ENCODE assay signal across 8 mouse cellular contexts in genomic region chr19:46961652-46962051, GRCm38 (mm10). TPM values are rescaled to one million over a fixed set of nuclear protein-coding genes. Genes with fewer than 3 reads are reported as not detected.
DNase-seq lines count a peak whose midpoint lies in the region; ATAC-seq and TF ChIP-seq lines count a peak whose summit lies in the region.

No protein-coding gene starts in this region.

- WGBS in hindbrain, embryonic 11.5 days: under 1% methylated on average over 26 of the region's 36 CpGs

- TF ChIP-seq EP300 in MEL (IDR thresholded peaks at IDR 0.05; ENCODE audit: low read depth in 1 of 2, low read length in 2 of 2): 0 out of 4 replicates have a peak, but pooled peaks of 1 of the 2 experiments have one; percentile 27

- peak overlapping the region; percentile 95 for H3K27ac ChIP-seq in MEL (ENCODE audit: control insufficient read depth, low read depth, low read length)
- peak overlapping the region; percentile 96 for H3K27ac ChIP-seq in hindbrain, embryonic 11.5 days (ENCODE audit: low read depth, low read length)

- TF ChIP-seq POLR2A in MEL (IDR thresholded peaks at IDR 0.05; ENCODE audit: control insufficient read depth in 1 of 2, insufficient read depth in 1 of 2, low read depth in 1 of 2, low read length in 2 of 2, poor library complexity in 1 of 2): peak; percentile 68 to 87; a peak in 3 of 4 replicates

- peaks cover 34 to 45% of the 10 kb centered on the region in 2 experiments for H3K4me1 ChIP-seq in MEL (ENCODE audit: control insufficient read depth in 1 of 2, insufficient read depth in 2 of 2, low read length in 2 of 2)
- no peaks in the 10 kb centered on the region for H3K4me1 ChIP-seq in hindbrain, embryonic 11.5 days (replicated peaks; ENCODE audit: control insufficient read depth, insufficient read depth, low read length)

- H3K9me3 ChIP-seq in MEL (replicated peaks; ENCODE audit: insufficient read depth, low read length): no peaks in the 10 kb centered on the region
- H3K9me3 ChIP-seq in hindbrain, embryonic 11.5 days (ENCODE audit: control insufficient read depth, low read length): no peaks in the 10 kb centered on the region

- peak; percentile 91 for ATAC-seq in hindbrain, embryonic 11.5 days (ENCODE audit: low FRiP score)

- peak overlapping the region; percentile 83 to 96 for H3K4me3 ChIP-seq in MEL (ENCODE audit: control insufficient read depth in 1 of 2, insufficient read depth in 1 of 2, low read depth in 2 of 2, low read length in 2 of 2)
- H3K4me3 ChIP-seq in hindbrain, embryonic 11.5 days (ENCODE audit: low read depth, low read length): peak overlapping the region; percentile 81

- H3K9ac ChIP-seq in MEL (ENCODE audit: control insufficient read depth, low read depth, low read length, poor library complexity, severe bottlenecking): peak overlapping the region; percentile 94
- H3K9ac ChIP-seq in hindbrain, embryonic 11.5 days (ENCODE audit: low read depth, low read length): peak overlapping the region; percentile 92

- TF ChIP-seq CTCF in MEL (IDR thresholded peaks at IDR 0.05 in 2 of 3, conservative IDR thresholded peaks at IDR 0.05 in 1 of 3; ENCODE audit: control insufficient read depth in 1 of 3, insufficient read depth in 1 of 3, low read depth in 2 of 3, low read length in 3 of 3, poor library complexity in 1 of 3, severe bottlenecking in 1 of 3): 0 out of 6 replicates have a peak, but pooled peaks of 1 of the 3 experiments have one; percentile 2

- H3K79me2 ChIP-seq in MEL (ENCODE audit: control insufficient read depth, insufficient read depth, low read length, poor library complexity): peaks cover 45% of the 10 kb centered on the region

- peak; percentile 89 for DNase-seq in MEL (ENCODE audit: low read depth, low spot score)
- DNase-seq in cerebellum, adult 9-10 months: peak; percentile 86
- peak; percentile 70 to 84 for DNase-seq in frontal cortex, adult 2 months (ENCODE audit: extremely low spot score in 1 of 2, low spot score in 1 of 2)
- peak; percentile 84 for DNase-seq in hindbrain, embryonic 11.5 days (ENCODE audit: low spot score)
- peak; percentile 87 to 92 for DNase-seq in layer of hippocampus, postnatal 14 days (ENCODE audit: low spot score in 2 of 2)
- peak; percentile 93 for DNase-seq in lung, postnatal 10 days
- DNase-seq in ovary, postnatal 14 days (ENCODE audit: low spot score): peak; percentile 68
- DNase-seq in thymus, postnatal 14 days: peak; percentile 85

- H3K4me2 ChIP-seq in hindbrain, embryonic 11.5 days (replicated peaks; ENCODE audit: low read depth, low read length): peak overlapping the region; percentile 53

- TF ChIP-seq RAD21 in MEL (IDR thresholded peaks at IDR 0.05; ENCODE audit: low read depth, low read length): no peak

- H3K27me3 ChIP-seq in MEL (ENCODE audit: control insufficient read depth in 1 of 2, insufficient read depth in 2 of 2, low read length in 2 of 2): no peaks in the 10 kb centered on the region
- H3K27me3 ChIP-seq in hindbrain, embryonic 11.5 days (ENCODE audit: control insufficient read depth, insufficient read depth, low read length): no peaks in the 10 kb centered on the region

- peaks cover 1 to 49% of the 10 kb centered on the region in 2 experiments; a peak in 3 of 4 replicates for H3K36me3 ChIP-seq in MEL (ENCODE audit: control insufficient read depth in 1 of 2, insufficient read depth in 2 of 2, low read length in 2 of 2)
- H3K36me3 ChIP-seq in hindbrain, embryonic 11.5 days (ENCODE audit: control insufficient read depth, insufficient read depth, low read length): no peaks in the 10 kb centered on the region

TF ChIP-seq in MEL, 35 proteins besides CTCF, POLR2A, EP300 and RAD21:
- no peak for TF ChIP-seq JUND (IDR thresholded peaks at IDR 0.05; ENCODE audit: low read depth, low read length)
- TF ChIP-seq MYB (IDR thresholded peaks at IDR 0.05; ENCODE audit: low read depth, low read length): peak; percentile 72
- TF ChIP-seq ZMIZ1 (IDR thresholded peaks at IDR 0.05; ENCODE audit: low read depth, low read length): peak; percentile 64
- no peak for TF ChIP-seq BHLHE40 (IDR thresholded peaks at IDR 0.05; ENCODE audit: borderline replicate concordance, low read depth, low read length)
- TF ChIP-seq ZNF384 (IDR thresholded peaks at IDR 0.05; ENCODE audit: low read depth, low read length): peak; percentile 91
- TF ChIP-seq SIN3A (IDR thresholded peaks at IDR 0.05; ENCODE audit: low read length): peak; percentile 43
- no peak for TF ChIP-seq KAT2A (conservative IDR thresholded peaks at IDR 0.05; ENCODE audit: low read depth, low read length)
- TF ChIP-seq RCOR1 (IDR thresholded peaks at IDR 0.05; ENCODE audit: low read depth, low read length): no peak
- TF ChIP-seq POLR2AphosphoS2 (IDR thresholded peaks at IDR 0.05; ENCODE audit: low read length): peak; percentile 78; the same call in 1 of the 2 replicates
- TF ChIP-seq USF1 (IDR thresholded peaks at IDR 0.05; ENCODE audit: low read depth, low read length): no peak
- TF ChIP-seq POLR2AphosphoS5 (IDR thresholded peaks at IDR 0.05; ENCODE audit: borderline replicate concordance, low read depth, low read length): no peak
- TF ChIP-seq HCFC1 (IDR thresholded peaks at IDR 0.05; ENCODE audit: low read depth, low read length): peak; percentile 69
- TF ChIP-seq UBTF (IDR thresholded peaks at IDR 0.05; ENCODE audit: borderline replicate concordance, insufficient read depth, low read depth, low read length): no peak; the same call in 1 of the 2 replicates
- TF ChIP-seq MAX (IDR thresholded peaks at IDR 0.05; ENCODE audit: low read length): 0 out of 2 replicates have a peak, but pooled peaks have one; percentile 40
- 0 out of 2 replicates have a peak, but pooled peaks have one; percentile 35 for TF ChIP-seq ELF1 (IDR thresholded peaks at IDR 0.05; ENCODE audit: low read depth, low read length)
- peak; percentile 56 for TF ChIP-seq ETS1 (IDR thresholded peaks at IDR 0.05; ENCODE audit: low read depth, low read length)
- no peak for TF ChIP-seq USF2 (IDR thresholded peaks at IDR 0.05; ENCODE audit: borderline replicate concordance in 1 of 2, insufficient read depth in 1 of 2, low read depth in 1 of 2, low read length in 2 of 2)
- TF ChIP-seq MEF2A (IDR thresholded peaks at IDR 0.05; ENCODE audit: extremely low read depth, insufficient replicate concordance, low read depth, low read length, poor library complexity, severe bottlenecking): no peak
- TF ChIP-seq MYC (IDR thresholded peaks at IDR 0.05; ENCODE audit: low read depth, low read length): no peak
- TF ChIP-seq TBP (IDR thresholded peaks at IDR 0.05; ENCODE audit: low read depth, low read length): peak; percentile 62; the same call in 1 of the 2 replicates
- TF ChIP-seq ZC3H11A (IDR thresholded peaks at IDR 0.05; ENCODE audit: low read depth, low read length): no peak
- TF ChIP-seq MAZ (IDR thresholded peaks at IDR 0.05; ENCODE audit: low read depth, low read length): no peak; the same call in 1 of the 2 replicates
- TF ChIP-seq CHD1 (IDR thresholded peaks at IDR 0.05; ENCODE audit: low read depth, low read length): no peak; the same call in 1 of the 2 replicates
- no peak for TF ChIP-seq TAL1 (IDR thresholded peaks at IDR 0.05; ENCODE audit: low read length)
- no peak for TF ChIP-seq E2F4 (IDR thresholded peaks at IDR 0.05; ENCODE audit: borderline replicate concordance, low read depth, low read length)
- TF ChIP-seq CHD2 (IDR thresholded peaks at IDR 0.05; ENCODE audit: low read length): no peak
- peak; percentile 78 for TF ChIP-seq MXI1 (IDR thresholded peaks at IDR 0.05; ENCODE audit: low read depth, low read length)
- TF ChIP-seq GATA1 (IDR thresholded peaks at IDR 0.05; ENCODE audit: low read depth, low read length): no peak
- no peak for TF ChIP-seq GABPA (IDR thresholded peaks at IDR 0.05; ENCODE audit: low read depth, low read length)
- no peak for TF ChIP-seq ZKSCAN1 (IDR thresholded peaks at IDR 0.05; ENCODE audit: low read depth, low read length)
- peak; percentile 49; the same call in 1 of the 2 replicates for TF ChIP-seq TCF12 (IDR thresholded peaks at IDR 0.05; ENCODE audit: low read depth, low read length)
- no peak for TF ChIP-seq MAFK (IDR thresholded peaks at IDR 0.05; ENCODE audit: borderline replicate concordance, low read depth, low read length)
- no peak for TF ChIP-seq SMC3 (IDR thresholded peaks at IDR 0.05; ENCODE audit: low read depth, low read length)
- TF ChIP-seq NRF1 (IDR thresholded peaks at IDR 0.05; ENCODE audit: insufficient read depth, low read depth, low read length, poor library complexity, severe bottlenecking): 0 out of 2 replicates have a peak, but pooled peaks have one; percentile 32
- peak; percentile 90 for TF ChIP-seq NELFE (IDR thresholded peaks at IDR 0.05; ENCODE audit: low read depth, low read length)

RNA-seq across cellular contexts. Expression of gene Ina, which starts 52.8 kb away (rescaled TPM):
- not detected in 2 replicates for total RNA-seq in MEL (2012; rRNA removed)
- polyA plus RNA-seq in MEL (2012; ENCODE audit: insufficient read depth in 1 of 2, insufficient read length in 2 of 2, low read depth in 1 of 2, low replicate concordance in 2 of 2, missing spikeins in 1 of 2): not detected
- 93.5 and 103 TPM in 2 replicates for polyA plus RNA-seq in frontal cortex, adult 2 months (2012; rRNA removed)
- 266 and 290 TPM in 2 replicates for polyA plus RNA-seq in hindbrain, embryonic 11.5 days (2014; fragmentation: Nextera tagmentation; extraction: Ambion mirVana)
- total RNA-seq in layer of hippocampus, postnatal 14 days (2021): 100 to 1,000 TPM; 185 to 190 TPM

RNA-seq across cellular contexts. Expression of gene Nt5c2, which starts 53.3 kb away (rescaled TPM):
- 64.6 and 65.0 TPM in 2 replicates for total RNA-seq in MEL (2012; rRNA removed)
- 100 to 1,000 TPM; 147 to 455 TPM for polyA plus RNA-seq in MEL (2012; ENCODE audit: insufficient read depth in 1 of 2, insufficient read length in 2 of 2, low read depth in 1 of 2, low replicate concordance in 2 of 2, missing spikeins in 1 of 2)
- polyA plus RNA-seq in frontal cortex, adult 2 months (2012; rRNA removed): 49.8 and 53.3 TPM in 2 replicates
- 81.5 and 90.6 TPM in 2 replicates for polyA plus RNA-seq in hindbrain, embryonic 11.5 days (2014; fragmentation: Nextera tagmentation; extraction: Ambion mirVana)
- 10 to 100 TPM; 68.8 to 69.3 TPM for total RNA-seq in layer of hippocampus, postnatal 14 days (2021)

Comparison
In these comparisons a context has a peak if more than half of its experiments do, and no peak if none do; other contexts are left out.
1. Peak in every context shown above with its lines: DNase-seq, ATAC-seq, H3K4me3 ChIP-seq and H3K27ac ChIP-seq.
2. RNA of gene Ina, which starts 52.8 kb away (polyA plus RNA-seq): 266 to 290 TPM in hindbrain, embryonic 11.5 days and 93.5 to 103 TPM in frontal cortex, adult 2 months; not detected in MEL; every median in the first group is over 10 times any median in the second.